Mouse (Mus musculus): ENCODE results near the gene Scfd2.

Gene Scfd2

GRCm38 (mm10) chr5:74363296-74363695, 168.3 kb downstream of the Scfd2 start:
- no peak for DNase-seq

GRCm38 (mm10) chr5:74361531-74361930, 170.0 kb downstream of the Scfd2 start:
- DNase-seq: no peak

- DNase-seq: no peak
These were observed 173.5 kb downstream of the Scfd2 start for GRCm38 (mm10) chr5:74358033-74358432.

GRCm38 (mm10) chr5:74355416-74356177, 176.0 kb downstream of the Scfd2 start:
- DNase-seq: no peak

GRCm38 (mm10) chr5:74350909-74351308, 180.7 kb downstream of the Scfd2 start:
- DNase-seq: no peak

DNA sequence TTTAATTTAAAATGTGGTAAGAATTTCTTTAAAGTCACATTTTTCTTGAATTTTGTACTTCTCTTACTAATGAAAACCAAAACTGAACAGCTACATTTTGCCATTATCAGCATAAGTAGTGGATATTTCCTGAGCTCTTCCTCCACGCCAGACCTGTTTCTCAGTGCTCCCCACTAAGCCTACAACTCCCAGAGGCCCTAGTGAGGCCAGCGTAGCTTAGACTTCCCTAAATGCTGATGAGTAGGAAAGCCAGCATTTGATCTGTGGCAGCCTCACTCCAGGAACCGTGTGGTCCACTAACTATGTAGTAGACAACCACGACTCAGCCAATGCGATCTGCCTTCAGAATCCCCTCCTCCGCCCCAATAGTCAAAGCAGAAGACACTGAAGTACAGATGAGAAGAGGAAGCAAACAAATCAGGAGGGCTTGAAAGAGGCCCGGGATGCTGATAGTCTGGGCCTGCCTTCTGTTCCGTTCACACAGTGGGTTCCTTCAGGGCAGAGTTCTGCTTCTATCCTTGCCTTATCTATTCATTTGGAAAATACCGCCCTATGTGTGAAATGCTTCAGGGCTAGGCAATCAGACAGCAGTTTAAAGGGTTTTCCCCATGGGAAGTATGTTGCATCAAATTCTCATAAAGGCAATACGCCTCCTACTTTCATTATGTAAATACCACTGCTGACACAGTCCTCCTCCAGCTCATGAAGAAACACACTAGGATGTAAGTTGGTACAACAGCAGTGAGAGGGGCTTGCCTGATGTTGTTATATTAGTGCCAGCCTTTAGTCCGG, 183.3 kb downstream of the Scfd2 start:
- DNase-seq: no peak

- no peak for DNase-seq
These were observed 188.5 kb downstream of the Scfd2 start for GRCm38 (mm10) chr5:74343045-74343444.

DNA sequence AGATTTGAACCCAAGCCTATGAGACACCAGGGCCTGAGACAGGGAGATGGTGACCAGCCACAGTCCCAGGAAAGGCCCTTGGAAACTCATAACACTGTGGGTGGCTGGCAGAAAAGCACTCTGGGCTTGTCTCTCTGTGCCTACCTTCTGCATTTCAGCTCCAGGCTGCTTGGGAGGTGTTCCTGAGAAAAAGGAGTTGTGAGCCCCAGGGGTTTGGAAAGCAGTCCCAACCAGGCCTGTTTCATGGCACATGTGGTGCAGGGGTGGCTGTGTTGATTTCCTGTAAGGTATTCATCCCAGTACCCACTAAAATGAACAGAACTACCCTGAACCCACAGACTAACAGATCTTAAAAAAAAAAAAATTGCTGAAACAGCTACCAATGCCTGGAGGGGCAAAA, 189.0 kb downstream of the Scfd2 start:
- DNase-seq: no peak

DNA sequence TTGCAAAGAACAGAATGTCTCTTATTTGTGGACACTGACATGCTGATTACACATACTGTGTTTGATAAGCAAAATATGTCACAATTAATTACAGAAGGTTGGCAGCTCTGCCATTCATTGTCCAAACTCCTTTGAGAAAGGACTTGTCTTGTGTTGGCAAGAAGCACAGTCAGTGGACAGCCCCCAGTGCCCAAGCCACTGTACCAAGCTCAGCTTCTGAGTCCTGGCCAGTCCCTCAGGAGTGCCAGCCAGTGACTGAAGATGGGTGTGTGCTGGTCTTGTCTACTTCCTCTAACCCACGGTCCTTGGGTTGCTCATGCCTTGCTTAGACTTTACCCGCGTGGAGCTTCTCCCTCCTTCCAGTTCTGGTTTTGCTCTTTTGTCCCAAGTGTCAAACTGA, 194.1 kb downstream of the Scfd2 start:
- no peak for DNase-seq

DNA sequence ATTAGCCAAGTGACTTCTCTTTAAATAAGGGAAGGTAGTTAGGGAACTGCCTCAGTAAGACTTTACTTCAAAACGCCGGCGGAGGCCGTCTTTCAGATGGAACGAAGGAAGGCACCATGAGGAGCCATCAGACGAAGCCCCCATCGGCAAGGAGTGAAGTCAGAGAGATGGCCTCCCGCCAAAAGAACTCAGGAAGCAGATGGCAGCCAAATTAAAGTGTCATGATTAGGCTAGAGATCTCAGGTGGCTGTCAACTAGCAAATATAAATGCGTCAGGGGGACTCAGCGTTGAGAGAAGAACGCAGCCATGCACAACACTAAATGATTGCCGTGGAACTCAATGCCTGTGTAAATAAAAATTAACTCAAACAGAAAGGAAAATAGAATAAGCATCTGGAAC, 194.8 kb downstream of the Scfd2 start:
- DNase-seq: no peak

DNA sequence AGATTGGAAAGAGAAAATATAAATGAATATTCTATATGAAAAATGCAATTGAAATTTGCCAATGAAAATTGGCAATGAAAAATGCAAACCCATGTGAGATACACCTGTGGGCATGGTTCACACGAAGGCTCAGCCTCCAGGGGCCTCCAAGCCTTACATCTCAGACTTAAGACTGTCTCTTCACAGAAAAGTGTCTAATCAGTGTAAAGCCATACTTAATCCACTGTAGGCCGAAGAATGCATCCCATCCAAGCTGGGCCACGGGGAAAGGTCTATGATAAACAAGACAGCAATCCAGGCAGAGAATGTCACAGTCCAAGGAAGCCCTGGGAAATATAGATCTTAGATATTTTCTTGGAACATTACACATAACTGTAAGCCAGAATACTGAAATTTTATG, 198.3 kb downstream of the Scfd2 start:
- DNase-seq: no peak

DNA sequence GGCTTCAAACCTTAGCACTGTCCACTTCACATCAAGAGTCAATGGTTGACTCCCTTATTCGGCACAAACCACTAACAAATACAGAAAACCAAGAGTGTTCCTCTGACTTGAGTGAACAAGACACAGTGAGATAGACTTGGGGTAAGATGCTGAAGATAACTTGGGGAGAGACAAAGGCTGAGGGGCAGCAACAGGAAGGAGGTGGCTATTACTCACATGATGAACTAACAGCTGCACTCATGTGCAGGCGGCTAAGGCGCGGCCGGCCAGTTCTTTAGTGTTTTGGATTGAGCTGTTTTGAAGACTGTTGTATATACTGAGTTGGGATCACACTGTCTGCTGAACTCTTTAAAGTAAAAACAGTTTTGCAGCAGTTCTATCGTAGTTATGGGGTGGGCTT, 205.3 kb downstream of the Scfd2 start:
- no peak for DNase-seq

DNA sequence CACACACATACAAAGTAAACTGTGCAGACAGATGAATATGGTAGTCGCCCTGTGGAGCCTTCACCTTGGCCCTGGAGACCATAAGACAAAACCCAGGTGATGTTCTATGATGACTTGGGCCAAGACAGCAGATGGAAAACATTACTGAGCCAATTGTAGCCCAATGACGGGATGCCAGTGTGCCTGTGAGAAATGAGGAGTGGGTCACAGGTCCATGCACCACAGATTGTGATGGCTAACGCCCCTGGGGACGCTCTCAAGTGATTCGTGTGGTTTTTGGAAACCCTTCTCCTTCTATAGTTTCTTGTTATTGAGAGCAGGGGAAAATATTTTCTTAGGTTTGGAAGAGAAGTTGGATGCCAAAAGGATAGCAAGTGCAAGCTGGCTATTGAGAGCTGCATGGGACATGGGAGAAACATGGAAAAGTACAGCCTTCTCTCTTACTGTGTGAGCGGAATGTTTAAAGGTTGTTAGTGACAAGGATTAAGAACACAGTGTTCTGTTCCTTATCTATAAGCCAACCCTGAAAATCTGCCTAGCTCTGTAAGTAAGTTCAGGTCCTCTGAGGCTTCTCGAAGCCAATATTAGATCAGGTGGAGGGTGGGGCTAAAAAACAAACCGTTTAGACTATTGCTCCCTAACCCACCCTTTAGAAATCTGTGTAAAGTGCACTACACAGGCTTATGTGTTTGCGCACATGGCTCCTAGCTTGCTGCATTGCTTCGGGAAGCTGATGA, 210.4 kb downstream of the Scfd2 start:
- DNase-seq: no peak

GRCm38 (mm10) chr5:74319551-74319950, 212.0 kb downstream of the Scfd2 start:
- no peak for DNase-seq

- DNase-seq: no peak
These were observed 214.4 kb downstream of the Scfd2 start for GRCm38 (mm10) chr5:74317174-74317573.

GRCm38 (mm10) chr5:74316333-74316945, 215.1 kb downstream of the Scfd2 start:
- DNase-seq: no peak

DNA sequence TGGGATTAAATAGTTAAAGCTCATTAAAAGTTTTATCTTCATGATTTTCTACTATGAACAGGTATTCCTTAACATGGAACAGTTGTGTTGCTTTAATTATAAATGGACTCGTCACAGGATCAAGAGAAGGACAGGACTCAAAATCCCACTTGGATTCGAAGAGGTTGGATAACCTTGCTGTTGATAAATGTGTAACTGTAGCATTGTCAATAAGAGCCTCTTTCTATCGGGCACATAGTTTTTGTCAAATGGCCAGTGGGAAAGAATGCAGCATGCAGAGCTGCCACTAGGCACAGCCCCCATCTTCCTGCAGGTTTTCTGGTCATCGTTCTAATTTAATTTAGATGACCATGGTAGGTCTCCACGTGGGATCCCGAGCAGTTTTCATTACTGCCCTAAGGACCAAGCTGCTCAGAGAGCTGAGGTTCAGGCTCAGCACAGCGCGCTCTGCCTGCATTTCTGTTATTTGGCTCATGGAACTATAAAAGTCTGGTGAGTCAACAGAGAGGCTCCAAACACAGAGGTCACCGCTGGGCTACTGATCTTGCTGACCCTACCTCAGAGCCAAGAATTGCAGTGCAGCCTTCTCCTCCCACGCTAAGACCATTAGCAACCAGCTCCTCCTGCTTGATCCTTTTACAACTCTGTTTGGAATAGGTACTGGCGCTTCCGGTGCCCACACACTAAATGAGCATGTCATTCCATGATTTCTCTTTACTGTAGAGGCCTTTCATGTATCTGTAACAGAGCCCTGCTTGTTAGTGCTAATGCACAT, 215.9 kb downstream of the Scfd2 start:
- DNase-seq: no peak

DNA sequence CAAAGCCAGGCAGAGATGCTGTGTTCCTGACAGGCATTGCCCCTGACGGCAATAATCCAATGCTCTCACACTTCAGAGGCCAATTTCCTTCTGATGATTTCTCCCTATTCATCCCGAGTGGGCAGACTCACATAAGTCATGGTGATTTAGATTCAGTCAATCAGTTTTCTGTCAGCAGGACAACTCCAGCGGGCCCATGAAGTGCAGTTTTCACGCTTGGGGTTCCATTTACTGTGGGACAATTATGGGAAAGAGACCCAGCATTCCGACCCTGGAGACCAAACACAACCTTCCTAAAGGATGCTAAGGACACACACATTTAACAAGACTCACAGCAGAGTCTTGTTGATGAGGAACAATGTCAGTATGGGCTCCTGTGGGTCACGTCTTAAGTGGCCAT, 217.1 kb downstream of the Scfd2 start:
- no peak for DNase-seq

DNA sequence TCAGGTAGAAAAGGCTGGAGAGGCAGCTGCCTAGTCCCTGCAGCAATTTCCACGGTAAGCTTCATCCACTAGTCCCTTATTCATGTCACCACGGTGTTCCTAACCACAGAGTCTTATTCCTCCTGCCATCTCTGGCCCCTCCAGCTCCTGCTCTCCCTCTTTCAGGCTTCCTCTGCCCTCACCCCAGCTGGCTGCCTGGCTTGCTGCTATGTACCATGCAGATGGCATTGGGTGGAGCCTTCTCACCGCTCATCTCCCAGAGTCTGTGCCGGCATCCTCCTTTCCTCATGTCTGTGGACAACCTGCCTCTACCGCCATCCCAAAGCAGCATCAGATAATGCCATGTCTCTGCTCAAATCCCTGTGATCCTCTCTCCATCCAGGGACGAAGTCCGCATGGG, 218.0 kb downstream of the Scfd2 start:
- no peak for DNase-seq

- DNase-seq: no peak
These were observed 219.7 kb downstream of the Scfd2 start for GRCm38 (mm10) chr5:74311865-74312264.

GRCm38 (mm10) chr5:74311200-74311825, 220.2 kb downstream of the Scfd2 start:
- no peak for DNase-seq

GRCm38 (mm10) chr5:74310101-74310500, 221.5 kb downstream of the Scfd2 start:
- DNase-seq: no peak
